Mouse (Mus musculus) left cerebral cortex, postnatal 14 days (tissue): Measurements from ENCODE around the gene Cmas. TPM values are rescaled to one million over a fixed set of nuclear protein-coding genes. Genes with fewer than 3 reads are reported as not detected.

Source experiments
- DNase-seq, 2 experiments: peaks; one replicate each; pipeline ENCODE4 v3.0.0; 2021 to 2022; ENCODE audit warnings: low spot score in 2 of 2, mixed read lengths in 1 of 2
- intact Hi-C: fragments of 180-260 bp; cut with DNase I; formaldehyde crosslinking; loops from one replicate; pipeline ENCODE4 v1.15.1; 2025
- total RNA-seq, 2 experiments: library from RNA; stranded (reverse); gene quantifications; 2 replicates each; pipeline ENCODE4 v1.2.3; 2021

The Cmas gene
- total RNA-seq, 2 experiments from 2014 or later, result 127 TPM

GRCm38 (mm10) chr6:142812969-142813368, 56.5 kb downstream of the Cmas start:
- no peak for DNase-seq
- intact Hi-C loops, result no loop called here

GRCm38 (mm10) chr6:142814011-142814410, 57.5 kb downstream of the Cmas start:
- intact Hi-C loops, result loop anchor here (2.0 kb wide), 2 partner anchors 35 to 151 kb away; partner anchors contain the start of gene St8sia1
- DNase-seq, result no peak

- peak; percentile 89 to 93 for DNase-seq
- intact Hi-C loops, result loop anchor here (2.0 kb wide), 2 partner anchors 36 to 150 kb away; partner anchors contain the start of gene St8sia1
Observed at GRCm38 (mm10) chr6:142814495-142814921, 58.0 kb downstream of the Cmas start.

GRCm38 (mm10) chr6:142815513-142815912, 59.0 kb downstream of the Cmas start:
- DNase-seq, result no peak
- intact Hi-C loops, result loop anchor here (2.0 kb wide), 2 partner anchors 37 to 149 kb away; partner anchors contain the start of gene St8sia1

- DNase-seq, result no peak
- intact Hi-C loops, result no loop called here
Observed at GRCm38 (mm10) chr6:142818306-142818705, 61.8 kb downstream of the Cmas start.

GRCm38 (mm10) chr6:142823008-142823787, 66.7 kb downstream of the Cmas start:
- intact Hi-C loops, result no loop called here
- DNase-seq, result no peak

Other genes starting within 250 kb of the Cmas start
- 100 to 1,000 TPM; 689 to 743 TPM for gene Ldhb, start 248.7 kb upstream of the Cmas start, total RNA-seq
- gene Kcnj8, start 185.1 kb upstream of the Cmas start, total RNA-seq, result 1 to 10 TPM; 3.9 to 4.4 TPM
- 1 to 10 TPM; 6.8 to 9.3 TPM for gene Abcc9, start 54.4 kb upstream of the Cmas start, total RNA-seq
- gene Sult6b2, start 47.8 kb downstream of the Cmas start, total RNA-seq, result under 1 TPM in 1 of 2 experiments, not detected in 1; 0.15 TPM
- 10 to 100 TPM; 22.1 to 24.0 TPM for gene St8sia1, start 207.8 kb downstream of the Cmas start, total RNA-seq